Mouse (Mus musculus) olfactory bulb, adult 2 months (tissue): ENCODE results near the gene Cacna1c.

ENCODE experiments used
- CTCF ChIP-seq: fragments of 200-500 bp; IDR thresholded peaks from 2 replicates; pipeline ENCODE4 v1.5.1; 2012; ENCODE audit warnings: low read depth, mild to moderate bottlenecking, low read length, moderate library complexity; ENCODE audit not compliant: insufficient read depth
- POLR2A ChIP-seq: fragments of 200-500 bp; IDR thresholded peaks from 2 replicates; pipeline ENCODE4 v1.6.1; 2012; ENCODE audit warnings: mild to moderate bottlenecking, low read depth, low read length, moderate library complexity; ENCODE audit not compliant: insufficient read depth

- TF ChIP-seq CTCF: no peak
- no peak for TF ChIP-seq POLR2A
These were observed 66.6 kb downstream of the Cacna1c start for GRCm38 (mm10) chr6:119129664-119130063.
